Mouse (Mus musculus) lung, embryonic 15.5 days (tissue): Measurements from ENCODE around the gene Adam22. TPM values are rescaled to one million over a fixed set of nuclear protein-coding genes. Genes with fewer than 3 reads are reported as not detected.

ENCODE experiments used
- ATAC-seq: fragments of 200-750 bp; cut with Nextera tagmentation; 2 replicates; pipeline ENCODE4 v1.8.0; 2017; ENCODE audit warnings: moderate number of reproducible peaks, borderline replicate concordance; ENCODE audit not compliant: low FRiP score, low TSS enrichment; ENCODE audit errors: extremely low read depth
- H3K27ac ChIP-seq: fragments of 300-500 bp; sonication (generic); 2 replicates; pipeline ENCODE4 v1.5.1; 2015; ENCODE audit warnings: moderate library complexity, mild to moderate bottlenecking, inconsistent platforms
- H3K27me3 ChIP-seq: fragments of 300-500 bp; sonication (generic); 2 replicates; pipeline ENCODE4 v1.6.1; 2015; ENCODE audit warnings: inconsistent platforms
- H3K36me3 ChIP-seq: fragments of 300-500 bp; sonication (generic); 2 replicates; pipeline ENCODE4 v1.6.1; 2015; ENCODE audit warnings: inconsistent platforms
- H3K4me1 ChIP-seq: fragments of 300-500 bp; sonication (generic); 2 replicates; pipeline ENCODE4 v1.6.1; 2015; ENCODE audit warnings: inconsistent platforms
- H3K4me2 ChIP-seq: fragments of 300-500 bp; sonication (generic); 2 replicates; pipeline ENCODE4 v1.6.1; 2015; ENCODE audit warnings: inconsistent platforms, mild to moderate bottlenecking, moderate library complexity
- H3K4me3 ChIP-seq: fragments of 300-500 bp; sonication (generic); 2 replicates; pipeline ENCODE4 v1.5.1; 2015; ENCODE audit warnings: mild to moderate bottlenecking, inconsistent platforms
- H3K9ac ChIP-seq: fragments of 300-500 bp; sonication (generic); 2 replicates; pipeline ENCODE4 v1.6.1; 2015; ENCODE audit warnings: inconsistent platforms
- H3K9me3 ChIP-seq: fragments of 300-500 bp; sonication (generic); 2 replicates; pipeline ENCODE4 v1.6.1; 2016; ENCODE audit warnings: inconsistent platforms
- whole genome bisulfite sequencing: fragments of 180-500 bp; shearing (Covaris S2); methylation state at CpG from one replicate; pipeline ENCODE4 v1.1.7; 2015; 5-methylcytosine and 5-hydroxymethylcytosine counted together
- polyA plus RNA-seq: library from polyadenylated mRNA; unstranded; fragments of >200 nt; fragmentation: Nextera tagmentation; extraction: Ambion mirVana; gene quantifications from 2 replicates; pipeline ENCODE4 v1.2.1, GENCODE M21; 2015

Adam22 gene
- polyA plus RNA-seq, 1 experiment from 2014 or later = 3.5 TPM

DNA sequence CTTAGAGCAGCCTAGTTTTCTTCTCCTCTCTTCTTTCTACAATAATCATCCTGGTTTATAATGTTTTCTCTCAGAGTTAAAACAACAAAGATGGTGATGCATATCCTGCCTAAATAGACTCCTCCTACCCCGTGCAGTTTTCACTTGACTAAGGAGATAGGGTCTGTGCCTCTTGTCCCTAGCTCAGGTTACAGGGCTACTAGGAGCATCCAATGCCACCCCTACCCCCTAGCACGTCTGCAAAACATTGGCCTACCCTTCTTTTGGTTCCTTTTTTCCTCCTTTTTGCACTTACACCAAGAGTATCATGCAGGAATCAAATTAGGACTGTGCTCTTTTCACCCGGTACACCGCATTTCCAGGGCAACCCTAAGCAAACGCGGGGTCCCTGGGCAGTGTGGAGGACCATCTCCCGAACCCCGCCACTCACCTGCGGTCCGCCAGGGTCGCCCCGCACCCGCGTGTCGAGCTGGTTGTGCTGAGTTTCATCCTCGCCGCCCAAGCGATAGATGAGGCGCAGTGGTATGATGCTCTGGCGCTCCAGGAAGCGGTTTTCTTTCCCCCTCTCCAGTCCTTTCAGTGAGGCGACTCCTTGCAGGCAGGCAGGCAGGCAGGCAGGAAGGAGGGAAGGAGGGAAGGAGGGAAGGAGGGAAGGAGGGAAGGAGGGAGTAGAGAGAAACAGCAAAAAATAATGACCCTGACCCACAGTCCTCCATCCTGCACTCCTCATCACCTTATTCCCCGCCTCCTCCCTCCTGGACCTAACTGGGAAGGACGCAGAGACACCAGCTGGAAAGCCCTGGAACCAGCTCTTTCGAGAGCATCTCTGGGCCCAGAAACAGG is 968 bp downstream of the Adam22 start:
- WGBS = 2% methylated on average over 24 of the region's 25 CpGs
- 0 out of 2 replicates have a peak, but pooled peaks have one; percentile 6 for ATAC-seq
- Histone ChIP-seq H3K27ac (no peak overlapping the region), H3K9ac (no peak overlapping the region), H3K4me2 (peak overlapping the region; percentile 90), H3K36me3 (no peaks in the 10 kb centered on the region), H3K9me3 (no peaks in the 10 kb centered on the region), H3K4me3 (peak overlapping the region; percentile 56), H3K27me3 (peaks cover 27% of the 10 kb centered on the region), H3K4me1 (peaks cover 7% of the 10 kb centered on the region; the same call in 1 of the 2 replicates)

- Histone ChIP-seq H3K4me3 (no peak overlapping the region), H3K9ac (no peak overlapping the region), H3K4me1 (peaks cover 6% of the 10 kb centered on the region; the same call in 1 of the 2 replicates), H3K36me3 (no peaks in the 10 kb centered on the region), H3K27me3 (peaks cover 10% of the 10 kb centered on the region), H3K9me3 (no peaks in the 10 kb centered on the region), H3K27ac (no peak overlapping the region), H3K4me2 (no peak overlapping the region)
- 50% methylated on average over 1 of the region's 1 CpGs for WGBS
- no peak for ATAC-seq
Observed at GRCm38 (mm10) chr5:8362361-8362760, 5.6 kb downstream of the Adam22 start.

GRCm38 (mm10) chr5:8357677-8358076 is 10.3 kb downstream of the Adam22 start:
- Histone ChIP-seq H3K9me3 (no peaks in the 10 kb centered on the region), H3K4me2 (no peak overlapping the region), H3K9ac (no peak overlapping the region), H3K36me3 (no peaks in the 10 kb centered on the region), H3K4me3 (no peak overlapping the region), H3K27me3 (no peaks in the 10 kb centered on the region), H3K4me1 (peaks cover 4% of the 10 kb centered on the region), H3K27ac (no peak overlapping the region)
- no peak for ATAC-seq
- 57% methylated on average over 8 of the region's 8 CpGs for WGBS

DNA sequence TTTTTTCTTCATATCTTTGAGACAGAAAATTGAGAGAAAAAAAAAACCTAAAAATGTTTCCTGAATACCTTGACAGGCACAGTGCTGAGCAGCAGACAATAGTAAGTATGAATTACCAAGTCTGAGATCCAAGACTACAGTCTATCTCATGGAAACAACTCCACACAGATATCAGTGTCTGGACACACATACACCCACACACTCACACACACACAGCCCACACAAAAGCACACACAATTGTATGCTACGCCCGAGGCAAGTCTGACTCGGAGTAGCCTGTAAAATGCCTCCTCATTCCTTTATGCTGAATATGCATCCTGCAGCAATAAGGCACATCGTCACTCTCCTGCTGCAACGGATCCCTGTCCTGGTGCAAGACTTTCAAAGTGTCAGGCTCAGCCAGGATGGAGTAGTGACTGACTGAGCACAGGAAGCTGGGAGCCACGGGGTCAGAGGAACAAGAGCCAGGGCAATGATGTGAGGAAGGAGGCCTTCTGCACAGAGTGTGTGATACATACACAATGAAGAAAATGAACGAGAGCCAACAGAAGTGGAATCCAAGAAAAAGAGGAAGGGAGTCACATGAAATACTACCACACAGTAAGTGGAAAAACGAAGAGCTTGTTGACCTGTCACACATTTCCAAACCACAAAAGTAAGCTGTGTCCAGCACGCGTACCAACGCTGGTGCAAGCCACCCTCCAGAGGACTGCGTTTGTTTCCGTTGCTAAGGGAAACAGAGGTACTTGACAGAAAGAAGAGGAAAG is 10.9 kb downstream of the Adam22 start:
- Histone ChIP-seq H3K27ac (peak overlapping the region; percentile 29; the same call in 1 of the 2 replicates), H3K4me3 (no peak overlapping the region), H3K27me3 (no peaks in the 10 kb centered on the region), H3K4me1 (peaks cover 4% of the 10 kb centered on the region), H3K9ac (no peak overlapping the region), H3K9me3 (no peaks in the 10 kb centered on the region), H3K36me3 (no peaks in the 10 kb centered on the region), H3K4me2 (no peak overlapping the region)
- ATAC-seq = peak; percentile 86
- 25% methylated on average over 13 of the region's 13 CpGs for WGBS

- H3K4me2 ChIP-seq = no peak overlapping the region
- no peaks in the 10 kb centered on the region for H3K9me3 ChIP-seq
- WGBS = 36% methylated on average over 2 of the region's 2 CpGs
- no peaks in the 10 kb centered on the region for H3K36me3 ChIP-seq
- H3K9ac ChIP-seq = no peak overlapping the region
- no peaks in the 10 kb centered on the region for H3K27me3 ChIP-seq
- H3K4me3 ChIP-seq = no peak overlapping the region
- peaks cover 4% of the 10 kb centered on the region for H3K4me1 ChIP-seq
- ATAC-seq = peak; percentile 66; the same call in 1 of the 2 replicates
- no peak overlapping the region for H3K27ac ChIP-seq
Observed at GRCm38 (mm10) chr5:8356326-8356725, 11.6 kb downstream of the Adam22 start.

DNA sequence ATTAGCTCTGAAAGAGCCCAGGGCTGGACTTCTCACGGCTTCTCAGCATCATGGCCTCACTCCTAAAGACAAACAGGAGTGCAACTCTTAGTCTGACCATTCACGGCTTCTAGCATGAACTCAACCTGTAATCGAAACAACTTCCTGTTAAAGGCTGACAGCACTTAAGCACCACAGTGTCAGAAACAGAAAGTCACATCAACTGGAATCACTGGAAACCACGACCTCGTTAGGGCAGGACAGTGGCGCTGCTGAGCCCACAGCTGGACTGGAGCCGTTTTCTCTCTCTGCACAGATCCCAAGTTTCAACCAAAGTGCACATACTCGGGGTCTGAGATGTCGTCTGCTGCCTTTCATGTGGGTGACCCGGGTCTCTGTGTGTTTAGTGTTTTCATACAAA is 18.4 kb downstream of the Adam22 start:
- WGBS = 53% methylated on average over 10 of the region's 10 CpGs
- Histone ChIP-seq H3K4me1 (no peaks in the 10 kb centered on the region), H3K4me3 (no peak overlapping the region), H3K27ac (no peak overlapping the region), H3K9ac (no peak overlapping the region), H3K27me3 (no peaks in the 10 kb centered on the region), H3K36me3 (no peaks in the 10 kb centered on the region), H3K9me3 (no peaks in the 10 kb centered on the region), H3K4me2 (no peak overlapping the region)
- no peak for ATAC-seq

DNA sequence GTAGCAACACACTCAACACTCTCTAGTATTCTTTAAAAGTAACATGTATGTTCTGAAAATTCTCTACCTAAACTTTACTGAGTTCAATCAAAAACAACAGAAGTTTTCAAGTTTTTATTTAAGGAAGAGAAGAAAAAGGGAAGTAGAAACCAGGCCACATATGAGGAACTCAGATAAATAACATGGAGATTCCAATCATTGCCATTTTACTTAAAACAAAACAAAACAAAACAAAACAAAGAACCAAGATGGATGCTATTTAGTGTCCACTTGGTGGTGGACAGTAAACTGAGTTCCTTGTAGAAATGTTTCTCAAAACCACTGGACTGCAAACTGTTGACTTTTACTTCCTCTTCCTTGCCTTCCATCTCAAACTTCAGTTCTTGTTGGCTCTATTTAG is 21.6 kb downstream of the Adam22 start:
- ATAC-seq = no peak
- H3K27ac ChIP-seq = no peak overlapping the region
- no peaks in the 10 kb centered on the region for H3K4me1 ChIP-seq
- H3K4me2 ChIP-seq = no peak overlapping the region
- H3K9ac ChIP-seq = no peak overlapping the region
- no peaks in the 10 kb centered on the region for H3K9me3 ChIP-seq
- no peaks in the 10 kb centered on the region for H3K27me3 ChIP-seq
- no peak overlapping the region for H3K4me3 ChIP-seq
- H3K36me3 ChIP-seq = no peaks in the 10 kb centered on the region

DNA sequence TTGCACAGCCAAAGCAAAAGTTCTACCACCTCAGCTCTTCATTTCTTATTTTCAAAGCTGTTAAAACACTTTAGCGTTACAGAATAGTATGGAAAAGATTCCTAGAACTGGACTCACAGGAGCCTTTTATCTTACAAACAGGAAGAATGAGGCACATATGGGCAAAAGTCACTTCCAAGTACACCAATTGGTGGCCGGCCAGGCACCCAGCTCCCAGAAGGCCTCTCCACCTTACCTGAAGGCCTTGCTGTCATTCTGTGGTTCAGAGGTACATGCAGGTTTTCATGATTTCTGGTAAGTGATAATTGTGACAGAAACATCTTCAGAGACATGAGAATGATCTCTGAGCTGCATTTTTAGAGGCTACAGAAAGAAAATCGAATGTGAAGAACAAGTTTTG is 24.7 kb downstream of the Adam22 start:
- Histone ChIP-seq H3K4me1 (no peaks in the 10 kb centered on the region), H3K9me3 (no peaks in the 10 kb centered on the region), H3K4me3 (no peak overlapping the region), H3K27ac (no peak overlapping the region), H3K9ac (no peak overlapping the region), H3K36me3 (no peaks in the 10 kb centered on the region), H3K4me2 (no peak overlapping the region), H3K27me3 (no peaks in the 10 kb centered on the region)
- no peak for ATAC-seq
- 86% methylated on average over 3 of the region's 3 CpGs for WGBS

- H3K9me3 ChIP-seq = no peaks in the 10 kb centered on the region
- no peak for ATAC-seq
Observed at GRCm38 (mm10) chr5:8341676-8342075, 26.3 kb downstream of the Adam22 start.

DNA sequence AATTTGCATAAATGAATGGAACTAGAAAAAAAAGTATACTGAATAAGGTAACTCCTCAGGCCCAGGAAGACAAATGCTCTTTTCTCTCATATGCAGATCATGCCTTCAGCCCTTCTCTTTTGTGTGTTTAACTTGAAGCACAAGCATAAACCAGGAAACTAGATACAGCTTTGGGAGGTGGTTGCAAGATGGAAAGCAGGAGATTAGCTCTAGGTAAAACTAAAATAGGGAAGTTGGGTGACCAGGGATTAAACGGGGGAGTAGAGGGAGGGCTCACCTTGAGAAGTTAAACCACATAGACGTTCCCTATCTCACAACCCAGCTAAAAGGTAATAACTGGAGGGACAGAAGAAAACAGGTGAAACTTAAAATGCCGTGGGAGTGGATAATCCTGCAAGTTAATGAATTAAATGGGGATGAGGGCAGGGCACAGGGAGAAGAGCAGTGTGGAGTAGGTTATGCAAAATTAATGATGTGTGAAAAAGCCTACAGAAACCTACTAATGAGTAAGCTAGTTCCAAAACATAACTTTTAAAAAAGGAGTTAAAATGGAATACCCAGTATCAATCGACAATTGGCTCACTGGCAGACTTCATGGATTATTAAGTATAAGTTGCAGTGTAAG is 40.2 kb downstream of the Adam22 start:
- 74% methylated on average over 4 of the region's 4 CpGs for WGBS
- no peak overlapping the region for H3K4me2 ChIP-seq
- no peaks in the 10 kb centered on the region for H3K9me3 ChIP-seq
- H3K36me3 ChIP-seq = no peaks in the 10 kb centered on the region
- no peak overlapping the region for H3K27ac ChIP-seq
- no peak overlapping the region for H3K4me3 ChIP-seq
- H3K27me3 ChIP-seq = no peaks in the 10 kb centered on the region
- no peak for ATAC-seq
- no peaks in the 10 kb centered on the region for H3K4me1 ChIP-seq
- no peak overlapping the region for H3K9ac ChIP-seq

More at GRCm38 (mm10) chr5:8341676-8342075, 26.3 kb downstream of the Adam22 start:
- Histone ChIP-seq H3K4me3 (no peak overlapping the region), H3K36me3 (no peaks in the 10 kb centered on the region), H3K4me2 (no peak overlapping the region), H3K4me1 (no peaks in the 10 kb centered on the region), H3K27ac (no peak overlapping the region), H3K9ac (no peak overlapping the region), H3K27me3 (no peaks in the 10 kb centered on the region)
- WGBS = 86% methylated on average over 4 of the region's 4 CpGs

- no peak overlapping the region for H3K4me2 ChIP-seq
- H3K27ac ChIP-seq = no peak overlapping the region
- H3K27me3 ChIP-seq = no peaks in the 10 kb centered on the region
- ATAC-seq = no peak
- no peak overlapping the region for H3K9ac ChIP-seq
- 81% methylated on average over 5 of the region's 5 CpGs for WGBS
- H3K4me1 ChIP-seq = no peaks in the 10 kb centered on the region
- H3K9me3 ChIP-seq = no peaks in the 10 kb centered on the region
- no peak overlapping the region for H3K4me3 ChIP-seq
- no peaks in the 10 kb centered on the region for H3K36me3 ChIP-seq
Observed at GRCm38 (mm10) chr5:8326671-8327070, 41.3 kb downstream of the Adam22 start.

DNA sequence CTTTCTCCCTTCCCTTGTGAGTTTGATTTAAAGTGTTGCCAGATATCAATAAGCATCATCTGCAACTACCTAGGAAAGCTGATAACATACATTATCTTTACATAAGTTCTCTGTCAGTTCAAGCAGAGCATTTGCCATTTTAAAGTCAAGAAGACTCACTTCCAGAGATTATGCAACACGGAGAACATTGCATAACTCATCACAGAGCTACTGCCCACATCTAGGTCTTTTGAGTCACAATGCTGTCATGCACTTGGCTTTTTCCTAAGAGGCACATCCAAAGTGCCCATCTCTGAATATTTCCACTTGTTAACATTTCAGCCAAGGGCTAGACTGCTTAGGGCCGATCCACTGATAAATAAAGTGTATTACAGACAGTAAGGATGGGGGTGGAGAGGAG is 55.6 kb downstream of the Adam22 start:
- 78% methylated on average over 2 of the region's 2 CpGs for WGBS
- no peaks in the 10 kb centered on the region for H3K36me3 ChIP-seq
- H3K9me3 ChIP-seq = no peaks in the 10 kb centered on the region
- H3K4me2 ChIP-seq = no peak overlapping the region
- no peak overlapping the region for H3K4me3 ChIP-seq
- H3K9ac ChIP-seq = no peak overlapping the region
- no peak overlapping the region for H3K27ac ChIP-seq
- no peaks in the 10 kb centered on the region for H3K4me1 ChIP-seq
- no peak for ATAC-seq
- H3K27me3 ChIP-seq = no peaks in the 10 kb centered on the region
